In the genomic region with DNA sequence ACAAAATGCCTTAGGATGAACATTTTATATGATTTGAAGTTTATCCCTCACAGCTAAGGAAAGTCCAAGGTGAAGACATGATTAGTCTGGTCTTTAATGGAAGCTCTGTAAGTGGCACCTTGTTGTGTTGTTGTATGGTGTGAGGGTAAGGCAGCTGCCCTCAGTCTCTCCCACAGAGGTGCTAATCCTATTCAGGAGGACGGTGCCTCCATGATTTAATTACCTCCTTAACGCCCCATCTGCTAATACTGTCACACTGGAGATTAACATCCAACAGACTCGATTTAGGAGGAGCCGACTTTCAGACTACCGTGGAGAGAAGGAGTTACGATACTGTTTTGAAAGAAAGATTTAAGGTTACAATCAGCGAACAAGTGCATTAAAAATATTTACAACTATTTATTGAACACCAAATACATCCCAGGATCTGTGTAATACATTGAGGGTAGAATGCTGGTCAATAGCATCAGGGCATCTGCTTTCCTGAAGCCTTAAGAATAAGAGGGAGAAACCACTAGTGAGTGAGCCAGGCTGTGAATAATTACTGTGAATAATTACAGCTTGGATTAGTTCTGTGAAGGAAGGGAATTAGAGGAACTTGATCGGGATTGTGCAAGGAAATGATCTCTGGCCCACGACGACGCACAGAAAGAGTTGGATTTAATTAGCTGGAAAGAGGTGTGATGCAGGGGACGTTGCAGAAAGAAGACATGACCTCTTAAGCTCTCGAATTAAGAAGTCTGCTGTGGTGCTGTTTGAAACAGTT, we compare ENCODE assay signal across 20 mouse cellular contexts.
DNase-seq lines count a peak whose midpoint lies in the region; ATAC-seq lines count a peak whose summit lies in the region.
"Had no signal": no experiment of that assay in that cellular context is flagged by ENCODE, and none has a peak within 500 bp of the region (broad histone marks: within the 10 kb centered on the region; RNA-seq: fewer than 3 reads in every experiment).

No protein-coding gene starts in this region.

- WGBS in hindbrain, embryonic 16.5 days, result 31% methylated on average over 13 of the region's 13 CpGs
- WGBS in hindbrain, embryonic 12.5 days, result 49% methylated on average over 13 of the region's 13 CpGs
- 32% methylated on average over 13 of the region's 13 CpGs for WGBS in neural tube, embryonic 12.5 days

- no peak overlapping the region for H3K9ac ChIP-seq in hindbrain, embryonic 16.5 days (ENCODE audit: low read depth, low read length)
- H3K9ac ChIP-seq in hindbrain, embryonic 12.5 days, result no peak overlapping the region
- no peak overlapping the region for H3K9ac ChIP-seq in neural tube, embryonic 12.5 days
- H3K9ac ChIP-seq: embryonic facial prominence, embryonic 12.5 days; heart, embryonic 15.5 days; hindbrain, embryonic 15.5 days had no signal

- no peak for DNase-seq in neural tube, embryonic 10.5 days (ENCODE audit: extremely low spot score, low spot score)
- DNase-seq in mesoderm, embryonic 11.5 days (ENCODE audit: low read depth, low spot score), result peak; percentile 6
- no peak for DNase-seq in spleen, postnatal 10 days (ENCODE audit: low spot score in 2 of 2)
- no peak for DNase-seq in lung, postnatal 25 days (ENCODE audit: low spot score)
- DNase-seq: adrenal gland, postnatal 10 days; B cell, adult 2 months; cerebellum, adult 8-10 months; gastrocnemius, postnatal 36 days; heart, postnatal 36 days; kidney, adult 9 months; kidney, postnatal 14 days; right cerebral cortex, postnatal 14 days had no signal

- H3K4me1 ChIP-seq in hindbrain, embryonic 16.5 days (ENCODE audit: control insufficient read depth, insufficient read depth, low read depth, low read length), result no peaks in the 10 kb centered on the region
- 0 out of 2 replicates have a peak, but pooled peaks cover 3% of the 10 kb centered on the region for H3K4me1 ChIP-seq in hindbrain, embryonic 12.5 days
- H3K4me1 ChIP-seq in neural tube, embryonic 12.5 days, result no peaks in the 10 kb centered on the region
- H3K4me1 ChIP-seq: embryonic facial prominence, embryonic 12.5 days; heart, embryonic 15.5 days; hindbrain, embryonic 15.5 days had no signal

- peak; percentile 68; the same call in 1 of the 2 replicates for ATAC-seq in hindbrain, embryonic 16.5 days
- no peak for ATAC-seq in hindbrain, embryonic 12.5 days (ENCODE audit: low FRiP score)
- peak; percentile 71; the same call in 1 of the 2 replicates for ATAC-seq in neural tube, embryonic 12.5 days (ENCODE audit: low FRiP score, low read depth)
- ATAC-seq: intestine, embryonic 16.5 days had no signal

- no peak overlapping the region for H3K4me3 ChIP-seq in hindbrain, embryonic 16.5 days (ENCODE audit: low read length)
- H3K4me3 ChIP-seq in hindbrain, embryonic 12.5 days, result no peak overlapping the region
- no peak overlapping the region for H3K4me3 ChIP-seq in neural tube, embryonic 12.5 days
- H3K4me3 ChIP-seq: embryonic facial prominence, embryonic 12.5 days; heart, embryonic 15.5 days; hindbrain, embryonic 15.5 days had no signal

- H3K27me3 ChIP-seq in hindbrain, embryonic 16.5 days (replicated peaks; ENCODE audit: control insufficient read depth, insufficient read depth, low read length), result no peaks in the 10 kb centered on the region
- no peaks in the 10 kb centered on the region for H3K27me3 ChIP-seq in hindbrain, embryonic 12.5 days
- H3K27me3 ChIP-seq in neural tube, embryonic 12.5 days (replicated peaks), result no peaks in the 10 kb centered on the region
- H3K27me3 ChIP-seq: embryonic facial prominence, embryonic 12.5 days; heart, embryonic 15.5 days; hindbrain, embryonic 15.5 days had no signal

- H3K9me3 ChIP-seq in hindbrain, embryonic 16.5 days (ENCODE audit: control insufficient read depth, low read length), result no peaks in the 10 kb centered on the region
- H3K9me3 ChIP-seq in hindbrain, embryonic 12.5 days (replicated peaks), result no peaks in the 10 kb centered on the region
- H3K9me3 ChIP-seq in neural tube, embryonic 12.5 days, result no peaks in the 10 kb centered on the region
- H3K9me3 ChIP-seq: embryonic facial prominence, embryonic 12.5 days; heart, embryonic 15.5 days; hindbrain, embryonic 15.5 days had no signal

- no peaks in the 10 kb centered on the region for H3K36me3 ChIP-seq in hindbrain, embryonic 16.5 days (ENCODE audit: control insufficient read depth, insufficient read depth, low read length)
- H3K36me3 ChIP-seq in hindbrain, embryonic 12.5 days, result no peaks in the 10 kb centered on the region
- no peaks in the 10 kb centered on the region for H3K36me3 ChIP-seq in neural tube, embryonic 12.5 days
- H3K36me3 ChIP-seq: embryonic facial prominence, embryonic 12.5 days; heart, embryonic 15.5 days; hindbrain, embryonic 15.5 days had no signal

- H3K4me2 ChIP-seq in hindbrain, embryonic 16.5 days (ENCODE audit: low read length), result no peak overlapping the region
- H3K4me2 ChIP-seq in hindbrain, embryonic 12.5 days (replicated peaks), result no peak overlapping the region
- no peak overlapping the region for H3K4me2 ChIP-seq in neural tube, embryonic 12.5 days (replicated peaks)
- H3K4me2 ChIP-seq: embryonic facial prominence, embryonic 12.5 days; heart, embryonic 15.5 days; hindbrain, embryonic 15.5 days had no signal

- H3K27ac ChIP-seq in hindbrain, embryonic 16.5 days (ENCODE audit: low read depth, low read length), result no peak overlapping the region
- no peak overlapping the region for H3K27ac ChIP-seq in hindbrain, embryonic 12.5 days
- no peak overlapping the region for H3K27ac ChIP-seq in neural tube, embryonic 12.5 days
- H3K27ac ChIP-seq: embryonic facial prominence, embryonic 12.5 days; heart, embryonic 15.5 days; hindbrain, embryonic 15.5 days; macrophage had no signal
